Mouse (Mus musculus) kidney, adult 2 months (tissue): ENCODE results near the gene Atp5k.

Source experiments
- CTCF ChIP-seq: fragments of 200-500 bp; conservative IDR thresholded peaks from 2 replicates; pipeline ENCODE4 v1.5.1; 2011; ENCODE audit warnings: low read depth, mild to moderate bottlenecking, control low read depth, low read length, moderate library complexity, mixed read lengths; ENCODE audit not compliant: insufficient read depth, insufficient read length
- POLR2A ChIP-seq: fragments of 200-500 bp; IDR thresholded peaks from one replicate; pipeline ENCODE4 v1.6.1; 2011; ENCODE audit warnings: low read depth, low read length, control low read depth

- TF ChIP-seq CTCF (no peak), POLR2A (no peak)
These were observed 3.1 kb downstream of the Atp5k start for GRCm38 (mm10) chr5:108431196-108431595.
